In the genomic region with DNA sequence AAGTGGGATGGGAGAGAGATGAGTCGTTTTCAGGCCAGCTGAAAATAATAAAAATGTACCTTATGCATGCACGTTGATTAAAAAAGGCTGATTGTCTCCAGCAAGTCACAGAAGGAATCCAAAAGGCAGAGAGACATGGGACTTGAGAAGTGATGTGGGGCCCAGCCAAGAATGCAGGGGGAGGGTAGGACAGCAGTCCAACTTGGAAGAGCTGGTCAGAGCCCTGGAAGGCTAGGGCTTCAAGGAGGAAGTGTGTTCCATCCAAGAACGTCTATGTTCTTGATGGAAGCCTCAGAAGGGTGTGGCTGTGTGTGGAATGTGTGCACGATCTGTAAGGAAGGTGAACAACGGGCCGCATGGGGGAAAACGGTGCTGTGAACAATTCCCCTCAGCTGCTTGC, we compare ENCODE assay signal across 20 mouse cellular contexts. TPM values are rescaled to one million over a fixed set of nuclear protein-coding genes. Genes with fewer than 3 reads are reported as not detected.
A peak's percentile ranks its signal among the peaks of the same experiment; 100 is the strongest.
DNase-seq lines count a peak whose midpoint lies in the region; ATAC-seq lines count a peak whose summit lies in the region.
"Had no signal": no experiment of that assay in that cellular context is flagged by ENCODE, and none has a peak within 500 bp of the region (broad histone marks: within the 10 kb centered on the region; RNA-seq: fewer than 3 reads in every experiment).

No protein-coding gene starts in this region.

- no peak overlapping the region for H3K27ac ChIP-seq in heart, embryonic 12.5 days (ENCODE audit: poor library complexity, severe bottlenecking)
- H3K27ac ChIP-seq: forebrain, embryonic 15.5 days; hindbrain, embryonic 14.5 days; layer of hippocampus, adult 2 months had no signal

- H3K4me2 ChIP-seq in heart, embryonic 12.5 days, result no peak overlapping the region
- H3K4me2 ChIP-seq: forebrain, embryonic 15.5 days; hindbrain, embryonic 14.5 days had no signal

- intact Hi-C loops in heart, postnatal 25 days (cut with DNase I), result no loop called here

- H3K9me3 ChIP-seq in heart, embryonic 12.5 days (replicated peaks), result no peaks in the 10 kb centered on the region
- H3K9me3 ChIP-seq: forebrain, embryonic 15.5 days had no signal

- H3K4me1 ChIP-seq in heart, embryonic 12.5 days (replicated peaks), result peaks cover 15% of the 10 kb centered on the region
- H3K4me1 ChIP-seq: forebrain, embryonic 15.5 days had no signal

- peaks cover 71% of the 10 kb centered on the region for H3K27me3 ChIP-seq in heart, embryonic 12.5 days (replicated peaks)
- H3K27me3 ChIP-seq: forebrain, embryonic 15.5 days had no signal

- 58% methylated on average over 7 of the region's 7 CpGs for WGBS in heart, embryonic 12.5 days

- no peak overlapping the region for H3K9ac ChIP-seq in heart, embryonic 12.5 days
- H3K9ac ChIP-seq: forebrain, embryonic 15.5 days; hindbrain, embryonic 14.5 days had no signal

- H3K4me3 ChIP-seq in heart, embryonic 12.5 days, result no peak overlapping the region
- H3K4me3 ChIP-seq: forebrain, embryonic 15.5 days; layer of hippocampus, adult 2 months had no signal

- H3K36me3 ChIP-seq in heart, embryonic 12.5 days, result no peaks in the 10 kb centered on the region
- H3K36me3 ChIP-seq: forebrain, embryonic 15.5 days had no signal

- peak; percentile 97 for DNase-seq in heart, adult 11 months
- peak; percentile 47 for DNase-seq in urinary bladder, postnatal 14 days (ENCODE audit: low spot score)
- DNase-seq in urinary bladder, adult 18-20 months (ENCODE audit: low spot score in 2 of 2), result no peak
- DNase-seq in heart, postnatal 25 days (ENCODE audit: low spot score), result peak; percentile 38
- no peak for DNase-seq in layer of hippocampus, postnatal 25 days (ENCODE audit: extremely low spot score in 1 of 2, low spot score in 1 of 2)
- no peak for DNase-seq in thymus, postnatal 25 days
- DNase-seq: adrenal gland, postnatal 36 days; cerebellum, postnatal 25 days; kidney, adult 2 months; liver; thymus, postnatal 14 days had no signal

- no peak for ATAC-seq in heart, embryonic 12.5 days (ENCODE audit: insufficient number of reproducible peaks, low FRiP score)
- no peak for ATAC-seq in frontal cortex, adult (ENCODE audit: low TSS enrichment)
- ATAC-seq: activated CD4-positive, CD25-positive, alpha-beta regulatory T cell, adult 4 months; forebrain, embryonic 15.5 days; midbrain, embryonic 16.5 days had no signal

RNA-seq across cellular contexts. Expression of gene Smoc2, which starts 26.9 kb away (rescaled TPM):
- polyA plus RNA-seq in heart, embryonic 12.5 days (2016; fragmentation: Nextera tagmentation; extraction: Ambion mirVana), result 30.7 and 31.4 TPM in 2 replicates
- 10 to 100 TPM; 41.3 to 49.1 TPM for total RNA-seq in heart, postnatal 25 days (2021)
- total RNA-seq in layer of hippocampus, postnatal 25 days (2021), result 10 to 100 TPM; 27.3 to 29.9 TPM
- total RNA-seq: granulocyte monocyte progenitor cell, adult 5-6 weeks; MEL had no signal
- polyA plus RNA-seq: activated CD4-positive, CD25-positive, alpha-beta regulatory T cell, adult 4 months had no signal

RNA-seq across cellular contexts. Expression of gene Dact2, which starts 48.4 kb away (rescaled TPM):
- 1.7 and 2.4 TPM in 2 replicates for polyA plus RNA-seq in heart, embryonic 12.5 days (2016; fragmentation: Nextera tagmentation; extraction: Ambion mirVana)
- 1 to 10 TPM in 1 of 2 experiments, under 1 TPM in 1; 0.92 to 1.8 TPM for total RNA-seq in heart, postnatal 25 days (2021)
- 10 to 100 TPM; 25.2 to 26.1 TPM for total RNA-seq in layer of hippocampus, postnatal 25 days (2021)
- total RNA-seq: granulocyte monocyte progenitor cell, adult 5-6 weeks; MEL had no signal
- polyA plus RNA-seq: activated CD4-positive, CD25-positive, alpha-beta regulatory T cell, adult 4 months had no signal

Comparison
In these comparisons a context has a peak if more than half of its experiments do, and no peak if none do; other contexts are left out.
1. DNase-seq: peak in heart, adult 11 months (single experiment), urinary bladder, postnatal 14 days (single experiment) and heart, postnatal 25 days (single experiment); none in urinary bladder, adult 18-20 months (0 of 2), layer of hippocampus, postnatal 25 days (0 of 2) and thymus, postnatal 25 days (single experiment).
2. RNA of gene Dact2, which starts 48.4 kb away (total RNA-seq): 25.2 to 26.1 TPM in layer of hippocampus, postnatal 25 days; 0.92 to 1.8 TPM in heart, postnatal 25 days; every median in the first group is over 4 times any median in the second.